Mouse (Mus musculus): ENCODE measurements around the gene Bcl2l2. TPM values are rescaled to one million over a fixed set of nuclear protein-coding genes. Genes with fewer than 3 reads are reported as not detected.
A peak's percentile ranks its signal among the peaks of the same experiment; 100 is the strongest.

Gene Bcl2l2
- polyA plus RNA-seq, 1 experiment from 2014 or later: 4.4 TPM

DNA sequence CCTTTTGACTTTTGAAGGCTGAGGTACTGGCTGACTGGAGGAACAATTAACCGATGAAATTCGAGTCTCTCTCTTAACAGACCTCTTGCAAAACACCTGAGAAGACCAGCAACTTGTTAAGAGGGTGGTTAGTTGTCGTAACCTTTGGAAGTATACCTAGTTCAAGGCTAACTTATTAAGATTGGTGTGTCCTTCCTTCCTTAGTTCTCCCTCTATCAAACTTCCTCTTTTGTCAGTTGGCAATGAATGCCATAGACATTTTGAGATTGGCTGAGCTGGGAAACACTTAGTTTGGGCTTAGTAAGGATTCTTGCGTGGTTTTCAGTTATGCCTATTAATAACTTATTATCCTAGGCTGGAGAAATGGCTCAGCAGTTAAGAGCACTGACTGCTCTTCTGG lies 15.2 kb upstream of the Bcl2l2 start:
- 90% methylated on average over 4 of the region's 4 CpGs for WGBS
- no peak overlapping the region for H3K9ac ChIP-seq (replicated peaks)
- no peak overlapping the region for H3K4me3 ChIP-seq (replicated peaks)
- H3K9me3 ChIP-seq: no peaks in the 10 kb centered on the region
- peaks cover 9% of the 10 kb centered on the region for H3K4me1 ChIP-seq (replicated peaks)
- no peak overlapping the region for H3K27ac ChIP-seq
- H3K27me3 ChIP-seq: no peaks in the 10 kb centered on the region
- no peak overlapping the region for H3K4me2 ChIP-seq (replicated peaks)
- no peak for ATAC-seq
- no peaks in the 10 kb centered on the region for H3K36me3 ChIP-seq

DNA sequence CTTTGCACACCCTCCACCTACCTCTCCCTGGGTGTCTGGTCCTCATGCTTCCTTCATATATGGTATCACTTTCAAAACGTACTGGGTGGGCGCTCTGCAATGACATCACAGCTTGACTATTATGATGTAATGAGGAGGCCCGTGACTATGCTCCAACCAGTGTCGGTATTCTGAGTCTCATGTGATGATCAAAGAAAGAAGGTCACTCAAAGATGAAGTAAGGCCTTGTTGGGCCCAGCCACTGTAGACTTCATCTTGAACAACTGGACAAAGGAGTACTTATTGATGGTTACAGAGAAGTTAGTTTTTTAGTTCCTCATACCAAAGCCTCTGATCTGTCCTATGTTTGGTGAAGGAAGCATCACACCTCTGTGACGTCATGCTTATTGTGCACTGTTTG lies 12.3 kb upstream of the Bcl2l2 start, which contains the start of gene Homez:
Gene Homez, minus strand, starts transcription at position 101 of the 400 bp plus-strand sequence.
- no peaks in the 10 kb centered on the region; the same call in 1 of the 2 replicates for H3K36me3 ChIP-seq
- no peak within 1 kb of the TSS for H3K4me3 ChIP-seq (replicated peaks)
- H3K4me2 ChIP-seq (replicated peaks): no peak within 1 kb of the TSS
- H3K9ac ChIP-seq (replicated peaks): no peak within 1 kb of the TSS
- H3K9me3 ChIP-seq: no peaks in the 10 kb centered on the region
- 89% methylated on average over 5 of the region's 5 CpGs for WGBS
- H3K4me1 ChIP-seq (replicated peaks): peaks cover 8% of the 10 kb centered on the region
- no peaks in the 10 kb centered on the region for H3K27me3 ChIP-seq
- H3K27ac ChIP-seq: no peak within 1 kb of the TSS
- ATAC-seq: no peak

DNA sequence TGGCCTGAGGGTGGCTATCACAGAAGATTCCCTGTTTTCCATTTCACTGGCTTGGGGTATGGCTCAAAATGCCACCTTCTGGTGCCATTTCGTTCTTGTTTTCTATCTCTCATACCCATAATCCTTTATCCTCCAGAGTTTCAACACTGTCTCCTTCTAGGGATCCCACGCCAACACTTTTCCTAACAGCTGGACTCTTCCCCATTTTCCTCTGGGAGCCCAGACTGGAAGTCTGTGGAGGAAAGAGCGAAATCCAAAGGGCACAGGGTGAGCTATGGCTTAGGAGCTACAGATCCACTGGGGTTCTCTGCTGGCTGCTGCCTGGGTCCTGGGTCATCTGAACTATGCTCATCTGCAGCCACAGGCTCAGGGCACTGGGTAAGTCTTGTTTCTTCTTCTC lies 9.0 kb upstream of the Bcl2l2 start:
- Histone ChIP-seq H3K36me3 (no peaks in the 10 kb centered on the region; the same call in 1 of the 2 replicates), H3K9ac (replicated peaks) (no peak overlapping the region)
- WGBS: 91% methylated on average over 3 of the region's 3 CpGs

DNA sequence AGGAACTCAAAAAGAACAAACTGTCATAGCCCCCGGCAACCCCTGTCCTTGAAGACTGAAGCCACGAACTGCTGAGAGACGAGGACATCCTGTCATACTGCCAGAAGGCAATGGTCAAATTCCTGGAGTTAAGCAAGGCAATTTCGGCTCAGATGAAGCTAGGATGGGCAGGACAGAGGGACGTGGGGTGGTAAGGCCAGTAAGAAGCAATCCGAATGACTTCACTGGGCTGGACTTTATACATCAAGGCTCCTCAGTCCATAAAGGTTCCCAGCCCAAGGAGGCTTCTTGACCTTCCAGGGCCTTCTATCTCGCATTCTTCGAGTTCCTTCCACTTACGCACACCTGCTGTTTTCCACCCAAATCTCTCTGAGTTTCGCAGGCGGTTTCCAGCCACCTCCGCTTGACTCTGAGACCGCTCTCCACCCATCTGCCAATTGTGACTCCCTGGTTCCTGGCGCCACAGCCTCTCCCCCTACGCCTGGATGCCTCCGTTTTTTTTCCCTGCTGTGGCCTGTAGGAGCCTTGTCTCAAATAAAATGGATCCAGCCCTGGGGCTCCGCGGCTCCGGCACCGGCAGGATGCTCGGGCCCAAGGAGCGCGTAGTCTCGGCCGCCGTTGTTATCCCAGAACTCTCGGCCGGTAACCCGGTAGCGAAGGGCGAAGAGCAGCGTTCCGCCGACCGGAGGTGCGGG lies 7.2 kb upstream of the Bcl2l2 start:
- Histone ChIP-seq H3K9me3 (no peaks in the 10 kb centered on the region), H3K27me3 (peaks cover 6% of the 10 kb centered on the region; the same call in 1 of the 2 replicates), H3K4me2 (replicated peaks) (peak overlapping the region; percentile 97), H3K9ac (replicated peaks) (peak overlapping the region; percentile 88), H3K27ac (peak overlapping the region; percentile 92), H3K36me3 (no peaks in the 10 kb centered on the region; the same call in 1 of the 2 replicates), H3K4me1 (replicated peaks) (peaks cover 18% of the 10 kb centered on the region), H3K4me3 (replicated peaks) (peak overlapping the region; percentile 70)
- ATAC-seq: peak; percentile 68
- WGBS: 2% methylated on average over 36 of the region's 36 CpGs

More for the DNA sequence above, 9.0 kb upstream of the Bcl2l2 start:
- ATAC-seq: no peak
- H3K27me3 ChIP-seq: peaks cover 6% of the 10 kb centered on the region; the same call in 1 of the 2 replicates
- no peak overlapping the region for H3K4me3 ChIP-seq (replicated peaks)
- H3K27ac ChIP-seq: no peak overlapping the region
- no peak overlapping the region for H3K4me2 ChIP-seq (replicated peaks)
- H3K4me1 ChIP-seq (replicated peaks): peaks cover 18% of the 10 kb centered on the region
- no peaks in the 10 kb centered on the region for H3K9me3 ChIP-seq

DNA sequence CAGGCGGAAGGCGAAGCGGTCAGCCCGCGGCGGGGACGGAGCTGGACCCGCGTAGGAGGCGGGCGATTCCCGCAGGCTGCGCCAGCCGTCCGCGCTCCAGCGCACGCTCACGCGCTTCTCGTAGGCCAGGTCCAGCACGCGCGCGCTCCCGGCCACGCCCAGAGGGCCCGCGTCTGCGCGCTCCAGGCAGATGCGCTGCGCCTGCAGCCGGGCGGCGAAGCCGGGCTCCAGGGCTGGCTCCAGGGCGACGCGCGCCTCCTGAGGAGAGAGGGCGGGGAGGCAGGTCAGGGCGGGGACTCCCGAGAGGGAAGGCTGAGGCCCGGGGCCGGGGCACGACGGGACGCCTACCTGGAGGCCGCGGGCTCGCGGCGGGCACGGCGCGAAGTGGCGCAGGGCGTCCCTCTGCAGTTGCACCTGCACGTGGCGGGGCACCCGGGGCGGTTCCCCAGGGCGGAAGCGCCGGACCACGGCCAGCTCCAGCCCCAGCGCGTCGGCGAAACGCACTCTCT lies 6.6 kb upstream of the Bcl2l2 start:
- Histone ChIP-seq H3K4me3 (replicated peaks) (peak overlapping the region; percentile 70), H3K27ac (peak overlapping the region; percentile 92), H3K4me1 (replicated peaks) (peaks cover 18% of the 10 kb centered on the region), H3K4me2 (replicated peaks) (peak overlapping the region; percentile 97), H3K27me3 (peaks cover 9% of the 10 kb centered on the region; the same call in 1 of the 2 replicates), H3K9ac (replicated peaks) (peak overlapping the region; percentile 88), H3K36me3 (no peaks in the 10 kb centered on the region; the same call in 1 of the 2 replicates), H3K9me3 (no peaks in the 10 kb centered on the region)
- peak; percentile 91 for ATAC-seq
- under 1% methylated on average over 50 of the region's 72 CpGs for WGBS

DNA sequence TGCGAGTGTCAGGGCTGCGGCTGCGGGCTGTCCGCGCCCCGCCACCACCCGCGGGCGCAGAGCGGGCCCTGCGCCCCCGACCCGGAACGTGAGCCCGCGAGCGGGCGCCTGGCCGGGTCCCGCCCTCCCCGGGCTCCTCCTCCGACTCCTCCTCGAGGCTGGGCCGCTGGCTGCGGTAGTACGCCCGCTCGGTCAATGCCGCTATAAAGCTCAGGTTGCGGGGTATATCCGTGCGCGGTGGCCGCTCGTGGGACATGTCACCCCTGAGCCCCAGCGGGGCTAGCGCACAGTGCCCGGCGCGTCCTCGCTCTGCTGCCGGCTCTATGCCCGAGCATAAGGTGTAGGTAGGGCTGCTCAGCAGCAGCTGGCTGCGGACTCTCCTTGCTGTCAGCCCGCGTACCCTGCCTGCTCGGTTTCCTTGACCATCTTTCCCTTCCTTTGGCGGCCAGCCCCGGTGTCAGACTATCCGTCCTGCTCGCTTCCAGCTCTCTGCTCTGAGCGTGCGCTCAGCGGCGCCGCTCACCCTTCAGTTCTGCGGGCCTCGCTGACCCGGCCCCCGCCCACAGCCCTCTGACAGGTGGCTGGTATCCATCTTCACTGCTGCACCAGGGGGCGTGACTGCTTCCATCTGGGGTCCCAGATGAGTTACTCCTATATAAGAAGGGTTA lies 6.0 kb upstream of the Bcl2l2 start, which contains the start of gene Ppp1r3e:
Gene Ppp1r3e, minus strand, starts transcription at position 503 of the 668 bp plus-strand sequence.
- peak; percentile 77 for ATAC-seq
- no peaks in the 10 kb centered on the region; the same call in 1 of the 2 replicates for H3K36me3 ChIP-seq
- peak within 1 kb of the TSS; percentile 97 for H3K4me2 ChIP-seq (replicated peaks)
- H3K9me3 ChIP-seq: no peaks in the 10 kb centered on the region
- H3K4me1 ChIP-seq (replicated peaks): peaks cover 18% of the 10 kb centered on the region
- WGBS: under 1% methylated on average over 50 of the region's 61 CpGs
- peak within 1 kb of the TSS; percentile 70 for H3K4me3 ChIP-seq (replicated peaks)
- peak within 1 kb of the TSS; percentile 92 for H3K27ac ChIP-seq
- peaks cover 9% of the 10 kb centered on the region; the same call in 1 of the 2 replicates for H3K27me3 ChIP-seq
- H3K9ac ChIP-seq (replicated peaks): peak within 1 kb of the TSS; percentile 88

DNA sequence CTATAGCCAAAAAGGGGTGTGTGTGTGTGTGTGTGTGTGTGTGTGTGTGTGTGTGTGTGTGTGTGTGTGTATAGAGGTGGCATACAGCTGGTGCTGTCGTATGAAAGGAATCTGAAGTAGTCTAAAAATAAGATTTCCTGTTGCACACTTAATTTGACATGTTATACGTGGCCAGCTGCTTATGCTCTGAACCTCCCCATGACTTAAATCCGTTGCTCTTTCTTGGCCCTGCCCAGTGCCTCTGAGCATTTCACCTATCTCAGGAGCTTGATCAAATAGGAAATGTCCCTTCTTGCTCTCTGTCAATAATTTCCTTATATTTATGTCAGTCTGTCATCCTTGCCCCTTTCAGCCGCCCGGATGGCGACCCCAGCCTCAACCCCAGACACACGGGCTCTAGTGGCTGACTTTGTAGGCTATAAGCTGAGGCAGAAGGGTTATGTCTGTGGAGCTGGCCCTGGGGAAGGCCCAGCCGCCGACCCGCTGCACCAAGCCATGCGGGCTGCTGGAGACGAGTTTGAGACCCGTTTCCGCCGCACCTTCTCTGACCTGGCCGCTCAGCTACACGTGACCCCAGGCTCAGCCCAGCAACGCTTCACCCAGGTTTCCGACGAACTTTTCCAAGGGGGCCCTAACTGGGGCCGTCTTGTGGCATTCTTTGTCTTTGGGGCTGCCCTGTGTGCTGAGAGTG lies 990 bp downstream of the Bcl2l2 start:
- 33% methylated on average over 21 of the region's 21 CpGs for WGBS
- Histone ChIP-seq H3K9me3 (no peaks in the 10 kb centered on the region), H3K9ac (replicated peaks) (peak overlapping the region; percentile 91), H3K4me3 (replicated peaks) (peak overlapping the region; percentile 71), H3K36me3 (peaks cover 23% of the 10 kb centered on the region), H3K4me1 (replicated peaks) (peaks cover 24% of the 10 kb centered on the region), H3K4me2 (replicated peaks) (peak overlapping the region; percentile 79), H3K27me3 (peaks cover 3% of the 10 kb centered on the region; the same call in 1 of the 2 replicates), H3K27ac (peak overlapping the region; percentile 88)
- ATAC-seq: no peak

DNA sequence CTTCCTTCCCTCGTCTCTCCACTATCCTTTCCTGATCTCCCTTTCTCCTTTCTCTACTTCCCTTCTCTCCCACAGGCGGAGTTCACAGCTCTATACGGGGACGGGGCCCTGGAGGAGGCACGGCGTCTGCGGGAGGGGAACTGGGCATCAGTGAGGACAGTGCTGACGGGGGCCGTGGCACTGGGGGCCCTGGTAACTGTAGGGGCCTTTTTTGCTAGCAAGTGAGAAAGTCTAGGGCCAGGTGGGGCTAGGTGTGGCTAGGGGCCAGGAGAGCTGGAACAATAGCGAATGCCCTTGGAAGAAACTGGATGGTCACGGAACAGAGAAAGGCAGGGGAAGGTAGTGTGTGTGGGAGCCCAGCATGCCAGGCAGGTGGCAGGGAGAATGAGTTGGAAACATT lies 2.1 kb downstream of the Bcl2l2 start:
- H3K9me3 ChIP-seq: no peaks in the 10 kb centered on the region
- peak overlapping the region; percentile 54 for H3K9ac ChIP-seq (replicated peaks)
- H3K4me3 ChIP-seq (replicated peaks): peak overlapping the region; percentile 12; the same call in 1 of the 2 replicates
- H3K4me2 ChIP-seq (replicated peaks): peak overlapping the region; percentile 79; the same call in 1 of the 2 replicates
- peaks cover 3% of the 10 kb centered on the region; the same call in 1 of the 2 replicates for H3K27me3 ChIP-seq
- no peak for ATAC-seq
- 89% methylated on average over 11 of the region's 11 CpGs for WGBS
- peaks cover 23% of the 10 kb centered on the region for H3K36me3 ChIP-seq
- H3K27ac ChIP-seq: no peak overlapping the region
- peaks cover 24% of the 10 kb centered on the region for H3K4me1 ChIP-seq (replicated peaks)

DNA sequence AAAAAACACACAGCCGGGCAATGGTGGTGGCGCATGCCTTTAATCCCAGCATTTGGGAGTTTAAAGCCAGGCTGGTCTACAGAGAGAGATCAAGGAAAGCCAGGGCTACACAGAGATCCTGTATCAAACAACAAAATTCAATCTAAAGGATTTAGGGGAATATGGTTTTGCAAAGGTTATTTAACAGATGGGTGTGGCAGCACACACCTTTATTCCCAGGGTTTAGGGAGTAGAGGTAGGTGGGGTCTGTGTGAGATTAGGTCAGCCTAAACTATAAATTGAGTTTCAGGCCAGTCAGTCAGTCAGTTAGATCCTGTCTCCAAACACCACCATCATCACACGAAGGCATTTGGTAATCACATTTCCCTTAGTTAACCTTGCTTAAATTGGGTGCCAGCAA lies 9.0 kb downstream of the Bcl2l2 start, which contains the start of gene Pabpn1:
Gene Pabpn1, plus strand, starts transcription at position 301 of the 400 bp plus-strand sequence.
- H3K9me3 ChIP-seq: no peaks in the 10 kb centered on the region
- H3K36me3 ChIP-seq: peaks cover 21% of the 10 kb centered on the region
- H3K4me1 ChIP-seq (replicated peaks): peaks cover 23% of the 10 kb centered on the region
- WGBS: 93% methylated on average over 3 of the region's 3 CpGs
- no peaks in the 10 kb centered on the region for H3K27me3 ChIP-seq
- no peak for ATAC-seq
- peak within 1 kb of the TSS; percentile 69 for H3K27ac ChIP-seq
- H3K9ac ChIP-seq (replicated peaks): peak within 1 kb of the TSS; percentile 2; the same call in 1 of the 2 replicates
- peak within 1 kb of the TSS; percentile 40 for H3K4me3 ChIP-seq (replicated peaks)
- peak within 1 kb of the TSS; percentile 51 for H3K4me2 ChIP-seq (replicated peaks)

DNA sequence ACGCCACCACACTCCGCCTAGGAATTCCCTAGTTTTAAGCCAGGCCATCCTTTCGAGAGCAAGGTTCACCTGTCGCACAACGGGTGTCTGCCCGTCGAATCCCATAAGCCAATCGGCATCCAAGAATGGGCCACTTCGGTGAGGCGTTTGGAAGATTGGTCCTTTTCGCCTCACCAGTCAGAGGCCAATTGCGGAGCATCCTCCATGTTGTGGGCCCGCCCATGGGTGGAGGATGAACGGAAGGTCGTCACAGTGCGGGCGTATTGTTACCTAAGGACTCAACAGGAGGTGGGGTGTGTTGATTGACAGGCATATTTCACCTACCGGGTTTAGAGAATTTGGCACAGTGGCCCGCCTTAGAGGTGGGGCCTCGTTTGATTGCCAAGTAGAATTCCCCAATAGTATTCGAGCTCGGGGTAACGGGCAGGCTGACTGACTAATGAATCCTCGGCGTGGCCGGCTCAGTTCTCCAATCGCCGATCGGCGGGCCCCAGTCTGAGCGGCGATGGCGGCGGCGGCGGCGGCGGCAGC lies 10.5 kb downstream of the Bcl2l2 start:
- Histone ChIP-seq H3K27me3 (no peaks in the 10 kb centered on the region), H3K4me3 (replicated peaks) (peak overlapping the region; percentile 92), H3K9me3 (no peaks in the 10 kb centered on the region), H3K36me3 (peaks cover 31% of the 10 kb centered on the region), H3K4me1 (replicated peaks) (peaks cover 29% of the 10 kb centered on the region), H3K9ac (replicated peaks) (peak overlapping the region; percentile 100), H3K27ac (peak overlapping the region; percentile 97), H3K4me2 (replicated peaks) (peak overlapping the region; percentile 51)
- ATAC-seq: peak; percentile 99
- under 1% methylated on average over 38 of the region's 38 CpGs for WGBS

Measured in midbrain, embryonic 13.5 days (tissue).